Mouse (Mus musculus) WW6 (cell line): ENCODE results near the gene Cacng8.

Experiments used
- DNase-seq: peaks from one replicate; pipeline ENCODE4 v3.0.0-alpha.2; 2013; ENCODE audit warnings: low read depth, low spot score

The Cacng8 gene

DNA sequence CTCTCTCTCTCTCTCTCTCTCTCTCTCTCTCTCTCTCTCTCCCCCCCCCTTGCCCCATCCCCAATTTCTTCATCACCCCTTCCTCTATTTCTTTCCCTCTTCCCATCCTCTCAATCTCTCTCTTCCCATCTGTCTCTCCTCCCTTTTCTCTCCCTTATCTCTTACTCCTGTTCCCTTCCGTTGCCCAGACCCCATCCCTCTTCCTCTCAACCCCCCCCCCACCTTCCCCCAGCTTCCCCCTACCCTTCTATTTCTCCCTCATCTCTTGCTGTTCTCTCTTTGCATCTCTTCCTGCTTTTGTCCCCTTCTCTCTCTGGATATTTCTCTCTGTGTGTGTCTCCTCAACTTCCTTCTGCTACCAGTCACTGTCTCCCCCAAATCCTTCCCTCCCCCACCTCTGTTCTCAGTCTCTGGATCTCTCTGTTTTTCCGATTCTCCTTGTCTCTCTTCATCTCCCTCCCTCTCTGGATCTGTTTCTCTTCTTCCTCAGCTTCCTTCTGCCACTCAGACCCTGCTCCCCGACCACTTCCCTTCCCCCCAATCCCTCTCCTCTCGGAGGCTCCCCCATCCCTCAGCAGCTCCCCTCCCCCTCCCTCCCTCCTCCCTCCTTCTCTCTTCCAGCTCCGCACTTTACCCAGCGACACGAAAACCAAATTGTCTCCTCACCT is at the start of gene Cacng8:
Cacng8 (plus strand) TSS at position 271 of the 668 bp plus-strand sequence.
- no peak for DNase-seq

- DNase-seq: no peak
These were observed 46.6 kb upstream of the Cacng8 start for GRCm38 (mm10) chr7:3343861-3344260.

- DNase-seq: no peak
These were observed 45.2 kb upstream of the Cacng8 start for GRCm38 (mm10) chr7:3345301-3345700.

GRCm38 (mm10) chr7:3347366-3348287 is 42.9 kb upstream of the Cacng8 start:
- peak; percentile 77 for DNase-seq

DNA sequence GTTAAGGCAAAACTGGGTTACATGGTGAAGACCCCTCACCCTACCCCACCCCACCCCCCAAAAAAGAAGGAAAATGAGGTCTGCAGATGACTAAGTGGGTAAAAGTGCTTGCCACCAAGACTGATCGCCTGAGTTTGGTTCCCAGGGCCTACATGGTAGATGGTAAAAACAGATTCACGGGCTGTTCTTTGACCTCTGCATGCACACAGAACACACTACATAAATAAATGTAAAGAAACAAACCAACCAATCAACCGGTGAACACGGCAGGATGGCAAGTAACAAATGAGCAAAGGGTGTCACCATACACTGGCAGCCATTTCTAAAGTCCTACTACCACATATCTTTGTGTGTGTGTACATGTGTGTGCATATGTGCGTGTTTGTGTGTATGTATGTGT is 42.2 kb upstream of the Cacng8 start:
- no peak for DNase-seq

DNA sequence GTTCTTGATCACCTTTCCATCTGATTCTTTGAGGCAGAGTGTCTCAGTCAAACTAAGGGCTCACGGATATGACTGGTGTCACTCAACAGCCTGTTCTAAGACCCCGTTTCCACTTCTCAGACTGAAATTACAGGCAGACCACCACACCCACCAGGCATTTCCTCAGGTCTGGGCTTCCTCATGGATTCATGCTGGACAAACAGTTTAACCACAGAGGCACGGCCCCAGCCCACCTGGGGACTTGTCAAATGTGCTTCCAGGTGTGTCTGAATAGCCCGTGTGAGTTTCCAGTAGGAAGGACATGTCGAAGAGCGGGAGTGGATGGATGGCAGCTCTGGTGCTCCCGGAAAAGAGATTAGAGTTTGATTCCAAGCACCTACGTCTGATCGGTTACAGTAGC is 40.7 kb upstream of the Cacng8 start:
- DNase-seq: no peak

DNA sequence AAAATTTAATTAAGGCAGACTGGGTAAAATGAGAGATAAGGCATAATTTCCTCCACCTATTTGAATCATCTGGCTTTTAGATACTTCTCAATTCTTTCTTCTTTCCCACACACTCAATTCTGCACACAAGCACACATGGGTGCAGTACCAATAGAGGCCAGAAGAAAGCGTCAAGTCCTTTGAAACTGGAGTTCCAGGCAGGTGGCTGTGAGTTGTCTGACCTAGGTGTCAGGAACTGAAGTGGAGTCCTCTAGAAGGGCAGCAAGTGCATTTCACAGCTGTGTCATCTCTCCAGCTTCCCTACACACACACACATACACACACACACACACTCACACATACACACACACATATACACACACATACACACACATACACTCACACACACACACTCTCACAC is 38.9 kb upstream of the Cacng8 start:
- DNase-seq: no peak

DNA sequence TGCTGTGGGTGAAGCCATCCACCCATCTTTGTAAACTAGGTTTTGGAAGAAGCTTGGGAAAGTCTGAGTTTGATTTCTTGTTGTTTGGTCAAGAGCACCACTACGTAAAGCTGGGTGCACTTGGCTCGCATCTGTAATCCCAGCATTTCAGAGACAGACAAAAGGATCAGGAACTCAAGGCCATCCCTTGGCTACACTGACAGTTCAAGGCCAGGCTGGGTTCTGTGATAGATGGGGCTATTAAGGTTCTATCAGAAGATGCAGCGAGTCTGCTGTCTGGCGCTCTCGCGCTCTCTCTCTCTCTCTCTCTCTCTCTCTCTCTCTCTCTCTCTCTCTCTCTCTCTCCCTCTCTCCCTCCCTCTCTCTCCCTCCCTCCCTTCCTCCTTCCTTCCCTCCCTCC is 35.6 kb upstream of the Cacng8 start:
- DNase-seq: no peak

DNA sequence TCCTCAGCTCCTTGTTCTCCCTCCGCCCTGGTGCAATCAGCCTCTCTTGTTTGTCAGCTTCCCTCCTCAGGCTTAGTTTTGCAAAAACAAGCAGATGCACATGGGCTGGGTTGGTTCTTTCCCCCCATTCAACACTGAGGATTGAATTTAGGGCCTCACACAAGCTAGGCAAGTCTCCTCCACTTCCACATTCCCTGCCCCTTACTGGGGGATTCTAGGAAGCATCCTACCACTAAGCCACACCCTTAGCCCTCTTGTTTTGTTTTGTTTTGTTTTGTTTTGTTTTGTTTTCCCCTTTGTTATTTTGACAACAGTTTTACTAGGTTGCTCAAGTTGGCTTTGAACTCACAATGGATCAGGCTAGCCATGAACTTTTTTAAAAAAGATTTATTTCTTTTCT is 29.8 kb upstream of the Cacng8 start:
- DNase-seq: no peak

DNA sequence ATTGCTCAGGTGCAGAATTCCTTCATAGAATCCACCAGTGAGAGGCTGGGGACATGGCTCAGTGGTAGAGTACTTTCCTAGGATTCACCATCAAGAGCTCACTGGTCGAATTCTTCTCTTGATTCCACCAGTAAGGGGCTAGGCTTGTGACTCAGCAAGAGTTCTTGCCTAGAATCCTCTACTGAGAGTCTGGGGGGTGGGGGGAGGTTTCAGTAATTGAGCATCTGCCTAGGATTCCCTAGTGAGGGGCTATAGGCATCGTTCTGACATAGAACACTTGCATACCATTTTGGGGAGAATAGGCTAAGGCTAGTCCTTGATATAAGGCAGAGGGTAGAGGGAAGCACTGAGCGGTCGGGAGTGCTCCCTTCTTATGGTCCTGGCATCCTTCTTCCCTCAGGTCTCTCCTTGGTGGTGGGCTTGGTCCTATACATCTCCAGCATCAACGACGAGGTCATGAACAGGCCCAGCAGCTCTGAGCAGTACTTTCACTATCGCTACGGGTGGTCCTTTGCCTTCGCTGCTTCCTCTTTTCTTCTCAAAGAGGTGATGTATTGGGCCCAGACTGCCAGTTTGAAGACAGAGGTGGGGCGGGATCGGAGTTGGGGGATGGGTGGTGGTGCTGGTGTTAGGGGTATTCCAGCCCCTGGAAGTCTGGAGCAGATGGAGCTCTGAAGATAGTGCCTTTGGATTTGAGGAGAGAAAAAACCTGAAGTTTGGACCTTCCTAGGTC is 24.8 kb upstream of the Cacng8 start:
- DNase-seq: no peak

DNA sequence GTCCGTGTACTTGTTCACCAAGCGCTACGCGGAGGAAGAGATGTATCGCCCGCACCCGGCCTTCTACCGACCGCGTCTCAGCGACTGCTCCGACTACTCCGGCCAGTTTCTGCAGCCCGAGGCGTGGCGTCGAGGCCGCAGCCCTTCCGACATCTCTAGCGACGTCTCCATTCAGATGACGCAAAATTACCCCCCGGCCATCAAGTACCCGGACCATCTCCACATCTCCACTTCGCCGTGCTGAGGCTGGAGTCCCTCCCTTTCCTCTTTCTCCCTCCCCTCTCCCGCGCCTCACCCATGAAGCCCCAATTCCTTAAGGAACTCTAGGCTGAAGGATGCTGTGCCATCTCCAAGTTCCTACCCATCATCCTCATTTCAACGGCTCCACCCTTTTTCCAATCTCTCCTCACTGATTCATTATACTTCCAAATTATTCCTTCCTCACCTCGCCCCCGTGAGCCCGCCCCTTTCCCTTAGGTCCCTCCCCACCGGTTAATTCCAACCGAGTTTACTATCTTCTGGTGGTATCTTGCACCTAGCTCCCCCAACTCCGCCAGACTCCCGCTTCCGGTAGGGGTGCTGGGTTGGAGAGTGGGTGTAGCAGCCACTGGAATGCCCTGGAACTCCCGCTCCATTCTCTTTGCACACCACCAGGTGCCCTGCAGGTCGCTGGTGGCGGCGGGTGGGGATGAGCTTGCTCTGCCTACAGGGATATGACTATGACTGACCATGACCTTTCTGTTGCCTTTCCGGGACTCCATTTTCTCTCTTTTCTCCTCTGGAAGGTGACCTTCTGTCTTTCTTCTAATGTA is 23.6 kb upstream of the Cacng8 start:
- DNase-seq: no peak

- DNase-seq: no peak
These were observed 22.9 kb upstream of the Cacng8 start for GRCm38 (mm10) chr7:3367569-3367968.

DNA sequence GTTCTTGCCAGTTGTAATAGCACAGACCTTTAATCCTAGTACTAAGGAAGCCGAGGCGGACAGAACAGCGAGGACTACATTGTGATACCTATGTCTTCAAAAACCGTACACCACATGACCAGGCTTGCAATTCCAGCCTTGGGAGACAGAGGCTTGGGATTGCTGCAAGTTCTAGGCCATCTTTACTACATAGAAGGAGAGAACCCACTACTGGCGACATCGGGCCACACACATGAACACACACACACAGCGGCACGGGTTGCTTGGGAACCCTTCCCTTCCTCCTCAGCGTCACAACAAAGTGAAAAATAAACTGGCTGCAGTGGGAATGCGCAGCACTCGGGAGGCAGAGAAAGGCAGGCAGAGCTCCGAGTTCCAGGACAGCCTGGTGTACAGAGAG is 22.2 kb upstream of the Cacng8 start:
- no peak for DNase-seq

- DNase-seq: no peak
These were observed 21.3 kb upstream of the Cacng8 start for GRCm38 (mm10) chr7:3369189-3369588.

GRCm38 (mm10) chr7:3370407-3370806 is 20.1 kb upstream of the Cacng8 start:
- DNase-seq: no peak

DNA sequence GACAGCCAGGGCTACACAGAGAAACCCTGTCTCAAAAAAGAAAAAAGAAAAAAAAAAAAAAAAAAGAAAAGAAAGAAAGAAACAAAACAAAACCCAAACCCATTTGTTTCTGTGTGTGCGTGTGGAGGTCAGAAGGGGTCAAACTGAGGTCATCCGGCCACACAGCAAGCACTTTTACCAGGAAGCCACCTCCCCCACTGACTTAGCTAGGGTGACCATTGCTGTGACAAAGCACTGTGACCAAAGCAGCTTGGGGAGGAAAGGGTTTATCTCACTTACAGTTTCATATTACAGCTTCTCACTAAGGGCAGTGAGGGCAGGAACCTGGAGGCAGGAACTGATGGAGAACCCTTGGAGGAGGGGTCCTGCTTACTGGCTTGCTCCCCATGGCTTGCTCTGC is 18.1 kb upstream of the Cacng8 start:
- DNase-seq: no peak

DNA sequence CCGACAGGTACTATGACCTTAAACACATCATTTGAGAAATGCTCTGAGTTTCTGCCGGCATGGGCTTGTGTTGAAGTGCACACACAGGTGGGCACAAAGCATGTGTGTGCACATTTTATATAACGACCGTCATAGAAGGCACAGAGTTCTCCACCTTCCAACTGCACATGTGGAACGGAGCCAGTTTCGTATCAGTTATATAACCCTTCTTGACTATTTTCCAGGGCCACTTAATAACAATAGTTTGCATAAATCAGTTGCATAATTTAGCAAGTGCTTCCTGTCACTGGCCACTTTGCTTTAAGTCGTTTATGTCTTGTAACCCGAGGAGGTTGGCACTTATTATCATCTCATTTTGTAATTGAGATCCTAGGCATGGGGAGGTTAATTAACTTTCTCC is 16.7 kb upstream of the Cacng8 start:
- no peak for DNase-seq

- DNase-seq: no peak
These were observed 13.7 kb upstream of the Cacng8 start for GRCm38 (mm10) chr7:3376831-3377230.

GRCm38 (mm10) chr7:3382123-3382522 is 8.4 kb upstream of the Cacng8 start:
- no peak for DNase-seq

- no peak for DNase-seq
These were observed 5.6 kb upstream of the Cacng8 start for GRCm38 (mm10) chr7:3384807-3385319.

- DNase-seq: no peak
These were observed 4.3 kb upstream of the Cacng8 start for GRCm38 (mm10) chr7:3386036-3386730.
